Mouse (Mus musculus): ENCODE data around the gene Pard3.

Pard3 gene

DNA sequence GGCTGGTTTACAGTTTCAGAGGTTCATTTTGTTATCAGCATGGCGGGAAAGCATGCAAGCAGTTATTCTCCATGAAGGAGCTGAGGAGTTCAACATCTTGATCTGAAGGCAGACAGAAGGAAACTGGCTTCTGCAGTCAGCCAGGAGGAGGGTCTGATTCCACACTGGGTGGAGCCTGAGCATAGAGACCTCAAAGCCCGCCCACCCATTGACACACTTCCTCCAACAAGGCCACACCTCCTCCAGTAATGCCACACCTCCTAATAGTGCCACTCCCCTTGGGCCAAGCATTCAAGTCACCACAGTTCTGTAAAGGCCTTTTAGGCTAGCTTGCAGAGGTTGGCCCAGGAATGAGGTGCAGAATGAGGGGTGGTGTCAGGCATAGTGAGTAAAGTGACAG, 478.5 kb downstream of the Pard3 start:
- in situ Hi-C loops (cut with MboI, MseI) = loop anchor here (10.0 kb wide), 1 partner anchor 1357 kb away; no protein-coding TSS in a partner anchor

DNA sequence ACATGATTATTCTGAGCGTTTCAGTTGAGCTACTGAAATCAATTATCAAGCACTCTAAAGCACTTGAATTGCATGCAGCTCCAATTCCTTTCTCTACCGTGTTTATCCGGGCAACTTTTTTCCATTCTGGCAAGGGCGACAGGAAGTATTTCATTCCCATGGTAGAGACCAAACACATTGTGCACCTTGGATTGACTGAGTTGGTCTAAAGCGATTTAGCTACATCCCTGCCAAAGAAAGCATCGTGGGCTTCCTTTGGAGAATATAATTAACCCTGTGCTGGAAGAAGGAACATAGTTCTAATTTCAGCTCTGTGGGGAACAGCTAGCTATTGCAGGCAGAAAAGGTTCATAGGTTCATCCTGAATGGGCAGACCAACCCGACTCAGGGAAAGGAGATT, 480.0 kb downstream of the Pard3 start:
- in situ Hi-C loops (cut with MboI, MseI) = loop anchor here (10.0 kb wide), 1 partner anchor 1359 kb away; no protein-coding TSS in a partner anchor

DNA sequence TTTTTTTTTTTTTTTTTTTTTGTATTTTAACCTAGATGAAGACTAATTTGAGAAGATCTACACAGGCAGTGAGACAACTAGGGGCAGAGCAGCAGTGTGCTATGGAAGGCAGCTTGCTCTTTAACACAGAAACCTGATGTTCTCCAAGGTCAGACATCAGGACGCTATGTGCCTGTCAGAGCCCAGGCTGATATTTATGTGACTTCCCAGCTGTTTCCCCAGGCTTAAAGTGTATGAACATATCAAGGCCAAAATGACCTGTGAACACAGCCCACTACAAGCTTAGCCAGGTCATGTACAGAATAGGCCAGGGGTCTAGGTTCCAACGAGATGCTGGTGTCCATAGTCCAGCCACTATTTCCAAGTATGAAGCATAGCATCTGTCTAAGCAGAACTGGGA, 482.5 kb downstream of the Pard3 start:
- in situ Hi-C loops (cut with MboI, MseI) = loop anchor here (10.0 kb wide), 1 partner anchor 1361 kb away; no protein-coding TSS in a partner anchor

DNA sequence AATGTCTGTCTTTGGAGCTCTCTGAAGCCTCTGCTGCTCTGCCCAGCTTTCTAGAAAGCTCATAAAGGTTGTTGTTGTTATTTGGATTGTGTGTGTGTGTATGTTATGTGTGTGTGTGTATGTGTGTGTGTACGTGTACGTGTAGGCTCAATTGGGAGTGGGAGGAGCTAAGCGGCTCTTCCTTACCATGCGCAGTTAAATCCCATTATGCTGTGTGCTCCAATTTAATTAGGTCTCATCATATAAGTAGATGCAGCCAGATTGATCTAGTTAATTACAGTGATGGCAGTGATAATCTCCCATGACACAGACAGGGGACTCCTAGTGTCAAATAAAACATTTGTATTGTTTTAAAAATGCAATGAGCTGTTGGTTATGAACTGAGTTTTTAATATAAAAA, 487.2 kb downstream of the Pard3 start:
- in situ Hi-C loops (cut with MboI, MseI) = no loop called here

DNA sequence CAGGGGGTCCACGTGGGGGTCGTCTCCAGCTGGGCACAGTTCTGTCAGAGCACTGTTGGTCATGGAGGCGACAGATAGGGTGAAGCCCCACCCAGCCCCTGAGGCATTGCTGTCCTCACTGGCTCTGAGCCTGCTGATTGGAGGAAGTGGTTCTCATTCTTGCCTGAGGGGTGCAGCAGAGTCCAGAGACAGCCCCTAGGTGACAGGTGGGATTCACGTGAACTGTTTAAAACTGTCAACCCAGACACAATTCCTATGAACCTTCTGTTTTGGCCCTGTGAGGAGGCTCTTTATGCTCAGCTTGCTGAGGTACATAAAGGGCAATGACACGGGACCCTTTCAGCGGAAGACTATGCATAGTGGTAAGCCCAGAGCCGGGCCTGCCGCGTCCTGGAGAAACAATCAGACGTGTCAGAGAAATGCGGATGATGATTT, 488.5 kb downstream of the Pard3 start:
- in situ Hi-C loops (cut with MboI, MseI) = no loop called here

DNA sequence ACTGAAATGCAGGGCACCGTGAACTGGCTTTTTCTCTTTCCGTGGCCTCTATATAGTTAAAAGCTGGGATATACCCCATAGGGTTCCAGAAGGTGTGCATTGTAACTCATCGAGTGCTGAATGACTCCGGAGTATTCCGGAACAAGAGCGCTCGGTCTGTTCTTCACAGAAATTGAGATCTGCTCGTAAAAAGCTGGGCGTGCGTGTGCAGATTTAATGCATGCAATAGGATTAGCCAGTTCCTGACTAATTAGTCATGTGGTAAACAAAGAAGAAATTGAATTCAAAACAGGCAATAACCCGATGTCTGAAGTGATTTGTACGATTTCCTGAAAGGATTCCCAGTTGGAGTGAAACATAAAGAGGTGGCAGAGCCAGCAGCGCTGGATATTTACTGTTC, 489.1 kb downstream of the Pard3 start:
- in situ Hi-C loops (cut with MboI, MseI) = no loop called here

DNA sequence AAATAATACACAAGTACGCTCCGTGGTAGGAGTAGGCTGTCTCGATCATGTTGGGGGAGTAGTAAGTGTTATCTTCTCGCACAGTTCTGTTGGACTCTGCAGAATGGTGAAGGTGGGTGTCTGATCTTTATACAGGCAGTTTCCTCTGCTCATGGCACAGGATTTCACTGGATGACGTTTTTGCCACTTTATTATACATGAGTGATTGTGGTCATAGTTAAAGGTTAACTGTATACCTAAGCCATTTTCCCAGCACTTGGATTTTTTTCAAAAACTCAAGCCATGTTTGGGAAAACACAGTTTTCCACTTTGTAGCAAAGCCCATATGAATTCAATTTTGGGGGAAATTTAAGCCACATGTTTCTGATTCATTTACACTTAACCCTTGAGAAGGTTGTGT, 489.9 kb downstream of the Pard3 start:
- in situ Hi-C loops (cut with MboI, MseI) = no loop called here

DNA sequence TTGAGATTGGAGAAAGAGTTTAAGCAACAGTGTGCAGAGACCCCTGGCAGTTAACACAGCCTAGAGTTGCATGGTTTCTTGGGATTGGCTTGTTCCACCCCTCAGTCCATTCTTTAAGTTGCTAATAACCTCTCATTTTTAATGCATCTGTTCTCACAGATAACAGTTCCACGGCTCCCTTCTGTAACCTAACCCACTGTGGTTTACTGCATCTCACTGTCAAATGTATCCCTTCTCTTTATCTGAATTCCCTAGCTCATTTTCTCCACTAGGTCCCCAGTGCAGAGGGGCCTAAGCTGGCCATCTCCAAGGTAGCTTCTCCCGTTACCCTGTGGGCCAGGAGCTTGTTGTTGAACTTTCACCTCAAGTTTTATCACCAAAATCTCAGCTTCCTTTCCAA, 492.1 kb downstream of the Pard3 start:
- in situ Hi-C loops (cut with MboI, MseI) = no loop called here

DNA sequence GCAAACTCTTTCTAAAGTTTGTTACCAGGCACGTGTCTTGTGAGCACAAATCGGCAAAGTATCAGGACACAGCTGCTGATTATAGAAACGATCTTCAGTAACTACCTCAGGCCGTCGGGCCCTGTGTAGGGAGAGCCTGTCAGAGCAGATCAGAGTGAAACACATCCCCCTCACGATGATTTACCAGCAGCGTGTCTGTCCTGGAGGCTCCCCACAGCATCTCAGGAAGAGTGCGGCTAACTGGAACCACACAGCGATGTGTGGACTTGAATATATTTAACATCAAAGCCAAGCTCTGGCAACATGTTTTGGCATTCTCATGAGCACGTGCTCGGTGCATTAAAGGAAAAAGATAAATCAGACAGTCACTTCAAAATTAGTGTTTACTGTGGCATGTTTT, 493.3 kb downstream of the Pard3 start:
- in situ Hi-C loops (cut with MboI, MseI) = no loop called here

DNA sequence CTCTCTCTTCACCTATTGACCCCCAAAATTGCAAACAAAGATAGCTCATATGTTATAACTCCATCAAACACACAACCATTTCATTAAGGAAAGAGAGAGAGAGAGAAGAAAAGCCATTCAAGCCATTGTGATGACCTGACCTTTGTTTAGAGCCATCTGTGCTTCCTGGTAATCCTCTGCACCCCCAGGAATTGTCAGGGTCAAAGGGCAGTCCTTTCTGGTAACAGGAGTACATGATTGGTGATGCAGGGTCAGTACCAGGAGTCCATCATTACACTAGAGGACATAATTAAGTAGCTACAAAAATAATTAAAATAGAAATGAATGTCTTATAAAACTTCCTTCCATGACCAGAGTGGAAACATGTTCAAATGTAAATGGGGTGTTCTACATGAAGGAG, 493.9 kb downstream of the Pard3 start:
- in situ Hi-C loops (cut with MboI, MseI) = no loop called here

DNA sequence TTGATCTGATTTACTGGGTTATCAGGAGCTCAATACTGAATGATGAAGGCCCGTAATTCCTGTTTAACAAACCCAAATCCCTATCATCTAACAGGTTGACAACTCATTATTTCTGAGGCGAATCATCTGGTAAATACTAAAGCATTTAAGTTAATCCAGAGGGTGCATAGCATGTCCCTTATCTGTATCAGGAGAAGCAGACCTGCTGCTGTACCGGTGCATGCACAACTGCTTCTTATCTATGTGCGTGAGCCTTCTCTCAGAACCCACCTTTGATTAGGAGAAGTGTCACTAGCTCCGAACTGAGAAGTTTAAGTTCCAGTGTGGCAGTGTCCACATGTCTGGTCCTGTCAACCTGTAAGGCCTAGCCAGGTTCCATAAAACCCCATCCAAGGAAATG, 499.9 kb downstream of the Pard3 start:
- in situ Hi-C loops (cut with MboI, MseI) = no loop called here

DNA sequence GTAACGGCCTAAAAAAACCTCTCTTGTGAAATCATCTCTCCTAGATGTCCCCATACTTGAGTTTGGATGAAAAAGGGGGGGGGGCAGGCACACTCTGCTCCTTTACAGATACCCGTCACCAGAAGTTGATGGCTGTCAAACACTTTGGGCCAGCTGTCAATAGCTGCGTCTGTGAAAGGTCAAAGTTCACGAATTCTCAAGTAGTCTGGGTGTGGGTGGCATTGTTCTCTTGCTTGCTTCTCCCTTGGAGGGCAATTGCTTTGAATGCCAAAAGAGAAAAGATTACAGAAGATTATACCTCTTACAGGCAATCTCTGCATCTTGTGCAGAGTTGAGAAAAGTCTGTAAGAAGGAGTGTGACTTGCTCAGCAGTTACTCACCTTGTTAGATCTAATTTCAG, 500.7 kb downstream of the Pard3 start:
- in situ Hi-C loops (cut with MboI, MseI) = no loop called here

DNA sequence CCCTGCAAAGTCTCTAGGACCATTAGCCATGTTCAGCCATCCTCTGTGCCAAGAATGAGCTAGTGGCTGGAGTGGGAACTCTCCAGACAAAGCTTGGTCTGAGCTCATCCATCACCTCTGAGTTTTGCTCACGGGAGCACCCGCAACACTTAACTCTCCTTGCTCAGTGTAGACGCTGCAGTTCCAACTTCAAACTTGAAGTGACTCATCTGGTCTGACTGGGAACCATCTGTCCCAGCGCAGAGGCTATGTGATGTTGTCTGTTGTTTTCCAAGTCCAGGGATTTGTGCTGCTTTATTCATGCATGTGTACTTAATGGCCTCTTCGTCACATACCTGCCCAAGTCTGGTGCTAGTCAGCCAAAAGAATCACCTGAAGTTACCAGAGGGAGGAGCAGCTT, 505.5 kb downstream of the Pard3 start:
- in situ Hi-C loops (cut with MboI, MseI) = no loop called here

DNA sequence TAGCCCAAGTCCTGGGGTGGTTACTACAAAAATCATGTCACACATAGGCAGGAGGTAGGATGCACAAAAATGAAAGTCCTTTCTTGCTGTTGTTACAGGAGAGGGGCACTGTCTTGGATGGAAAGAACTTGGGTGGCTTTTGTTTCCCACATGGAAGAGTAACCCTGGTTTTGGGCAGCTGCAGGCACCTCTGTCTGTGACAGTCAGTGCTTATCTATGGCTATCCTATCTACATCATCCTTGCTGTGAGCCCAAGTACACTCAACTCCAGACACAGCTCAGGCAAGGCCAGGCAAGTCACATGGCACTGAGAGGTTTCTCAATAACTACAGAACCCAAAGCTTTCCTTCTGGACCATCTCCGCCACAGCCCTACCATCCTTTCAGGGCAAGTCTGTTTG, 506.8 kb downstream of the Pard3 start:
- in situ Hi-C loops (cut with MboI, MseI) = no loop called here

DNA sequence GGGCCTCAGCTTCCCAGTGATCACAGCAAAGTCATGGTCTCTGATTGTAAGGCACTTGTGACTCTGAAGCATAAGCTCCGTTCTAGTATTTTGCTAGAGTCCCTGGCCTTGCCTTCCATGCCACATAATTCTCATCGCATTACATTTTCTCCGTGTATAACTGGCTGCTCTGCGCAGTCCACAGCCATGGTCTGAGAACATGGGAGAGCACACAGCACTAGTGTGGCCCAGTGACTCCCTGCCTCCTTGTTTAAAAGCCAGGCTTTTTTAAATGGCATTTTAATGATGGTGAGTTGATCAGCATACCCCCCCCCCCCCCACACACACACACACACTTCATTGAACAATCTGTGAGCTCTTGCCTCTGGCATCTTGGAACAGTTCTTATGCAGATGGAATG, 508.8 kb downstream of the Pard3 start:
- in situ Hi-C loops (cut with MboI, MseI) = no loop called here

DNA sequence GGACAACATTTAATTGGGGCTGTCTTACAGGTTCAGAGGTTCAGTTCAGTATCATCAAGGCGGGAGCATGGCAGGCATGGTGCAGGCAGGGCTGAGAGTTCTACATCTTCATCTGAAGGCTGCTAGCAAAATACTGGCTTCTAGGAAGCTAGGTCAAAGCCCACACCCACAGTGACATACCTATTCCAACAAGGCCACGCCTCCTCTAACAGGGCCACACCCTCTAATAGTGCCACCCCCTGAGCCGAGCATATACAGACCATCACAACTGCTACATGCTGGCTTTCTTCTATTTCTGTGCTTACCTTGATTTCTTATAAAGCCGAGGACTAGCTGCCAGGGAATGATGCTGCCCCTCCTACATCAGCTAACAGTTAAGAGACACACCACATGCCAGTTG, 513.0 kb downstream of the Pard3 start:
- in situ Hi-C loops (cut with MboI, MseI) = no loop called here

DNA sequence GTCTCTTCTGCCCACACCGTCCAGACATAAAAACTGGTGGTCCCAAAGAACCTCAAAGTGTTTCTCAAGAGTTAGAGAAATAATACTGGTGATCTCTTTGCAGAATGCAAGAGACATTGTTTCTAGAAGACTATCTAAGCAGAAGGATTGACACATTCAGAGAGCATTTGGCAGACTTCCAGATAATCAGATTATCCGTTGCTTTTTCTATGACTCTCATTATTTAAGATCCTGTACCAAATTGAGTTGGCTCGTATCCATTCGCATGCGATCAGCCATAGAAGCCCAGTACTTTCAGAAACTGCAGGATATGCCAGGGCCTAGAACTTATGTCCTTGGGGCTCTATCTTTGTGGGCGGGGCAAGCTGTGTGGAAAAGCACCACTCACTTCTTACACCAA, 514.0 kb downstream of the Pard3 start:
- in situ Hi-C loops (cut with MboI, MseI) = no loop called here

DNA sequence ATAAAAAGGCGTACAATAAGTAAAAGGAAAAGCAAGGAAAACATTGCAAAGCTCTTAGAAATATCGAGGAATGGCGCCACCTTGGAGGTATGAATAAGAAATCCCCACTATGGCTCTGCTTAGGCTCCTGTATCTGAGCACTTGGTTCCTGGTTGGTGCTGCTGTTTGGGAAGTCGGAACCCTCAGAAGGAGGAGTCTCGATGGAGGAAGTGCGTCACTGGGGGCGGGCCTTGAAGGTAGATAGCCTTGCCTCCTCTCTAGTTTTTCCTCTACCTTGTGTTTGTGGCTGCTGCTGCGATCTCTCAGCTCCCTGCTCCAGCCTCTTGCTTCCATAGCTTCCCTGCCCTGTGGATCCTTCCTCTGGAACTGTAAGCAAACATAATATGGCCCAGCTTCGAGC, 515.7 kb downstream of the Pard3 start:
- in situ Hi-C loops (cut with MboI, MseI) = no loop called here

DNA sequence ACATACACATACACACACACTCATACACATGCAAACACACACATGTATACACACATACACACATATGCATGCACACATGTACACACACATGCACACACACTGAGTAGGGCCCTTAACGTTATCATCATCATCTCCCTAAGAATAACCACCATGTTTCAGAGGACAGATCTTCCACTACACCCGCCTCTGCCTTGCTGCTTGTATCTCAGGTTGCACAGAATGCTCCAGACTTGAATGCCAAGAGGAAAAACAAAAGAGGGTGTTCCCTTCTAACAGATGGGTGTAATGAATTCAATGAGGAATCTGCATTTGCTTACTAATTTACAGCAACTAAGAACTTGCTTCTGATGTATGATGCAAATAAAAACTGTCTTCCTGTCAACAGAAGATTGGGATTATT, 519.7 kb downstream of the Pard3 start:
- in situ Hi-C loops (cut with MboI, MseI) = loop anchor here (10.0 kb wide), 1 partner anchor 249 kb away; no protein-coding TSS in a partner anchor

DNA sequence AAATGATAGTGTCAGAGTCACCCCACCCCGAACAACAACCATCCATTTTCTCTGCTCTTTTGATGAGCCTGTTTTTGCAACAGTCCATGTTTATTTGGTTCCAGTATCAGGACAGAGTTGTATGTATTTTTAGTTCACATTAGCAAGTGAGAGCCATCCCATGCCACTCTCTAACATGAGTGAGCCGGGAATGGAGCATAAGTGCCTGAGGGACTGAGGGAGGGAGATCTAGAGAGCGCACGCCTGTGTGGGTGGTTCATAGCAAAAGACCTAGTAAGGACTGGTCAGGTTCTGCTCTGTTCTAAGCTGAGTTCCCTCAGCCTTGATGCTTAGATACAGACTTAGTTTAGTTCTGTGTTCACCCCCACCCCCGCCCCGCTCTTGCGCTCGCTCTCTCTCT, 521.9 kb downstream of the Pard3 start:
- in situ Hi-C loops (cut with MboI, MseI) = loop anchor here (10.0 kb wide), 1 partner anchor 251 kb away; no protein-coding TSS in a partner anchor

DNA sequence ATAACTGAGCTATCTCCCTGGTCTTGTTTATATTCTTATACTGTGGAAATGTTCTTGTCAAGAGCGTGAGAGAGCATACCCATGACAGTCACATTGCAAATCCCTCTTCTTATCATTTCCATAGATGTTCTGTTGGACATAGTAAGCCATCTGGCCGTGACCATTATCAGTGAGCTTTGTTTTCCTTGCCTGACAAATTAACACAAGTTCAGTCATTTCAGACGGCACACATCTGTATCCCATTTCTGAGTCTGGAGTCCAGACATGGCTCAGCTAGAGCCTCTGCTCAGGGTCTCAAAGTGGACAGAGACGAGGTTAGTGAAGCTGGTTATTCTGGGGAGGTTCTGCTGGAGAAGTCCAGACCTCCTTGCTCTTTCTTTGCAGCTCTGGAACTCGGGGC, 523.0 kb downstream of the Pard3 start:
- in situ Hi-C loops (cut with MboI, MseI) = loop anchor here (10.0 kb wide), 1 partner anchor 252 kb away; no protein-coding TSS in a partner anchor

DNA sequence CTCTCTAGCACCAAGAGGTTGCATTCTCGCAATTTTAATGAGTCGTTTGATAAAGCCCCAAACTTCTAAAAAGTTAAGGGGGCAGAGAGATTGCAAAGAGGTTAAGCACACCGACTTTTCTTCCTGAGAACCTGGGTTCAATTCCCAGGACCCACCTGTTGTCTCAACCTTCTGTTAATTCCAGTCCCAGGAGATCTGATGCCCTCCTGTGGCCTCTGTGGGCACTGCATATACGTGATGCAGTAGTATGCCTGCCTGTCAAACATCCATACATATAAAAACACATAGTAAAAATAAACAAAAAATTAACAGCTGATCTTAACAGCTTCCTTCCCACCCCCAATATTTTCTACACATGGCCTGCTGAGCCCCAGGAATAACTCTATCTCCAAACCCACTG, 524.6 kb downstream of the Pard3 start:
- in situ Hi-C loops (cut with MboI, MseI) = loop anchor here (10.0 kb wide), 1 partner anchor 254 kb away; no protein-coding TSS in a partner anchor

DNA sequence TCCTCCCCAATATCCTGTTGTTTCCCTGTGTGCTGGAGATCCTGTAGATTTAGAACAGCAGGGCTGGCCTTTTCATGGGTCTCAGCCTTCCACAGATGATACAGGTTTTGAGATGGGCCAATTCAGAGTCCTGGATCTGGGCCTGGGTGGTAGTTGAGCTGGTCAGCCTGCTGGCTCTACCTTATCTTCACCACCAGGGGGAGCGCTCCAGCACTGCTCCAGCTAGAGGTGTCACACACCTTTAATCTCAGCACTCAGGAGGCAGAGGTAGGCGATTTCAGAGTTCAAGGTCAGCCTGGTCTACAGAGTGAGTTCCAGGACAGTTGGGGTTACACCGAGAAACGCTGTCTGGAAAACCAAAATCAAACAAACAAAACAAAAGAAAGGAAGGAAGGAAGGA, 525.6 kb downstream of the Pard3 start:
- in situ Hi-C loops (cut with MboI, MseI) = loop anchor here (10.0 kb wide), 1 partner anchor 254 kb away; no protein-coding TSS in a partner anchor

DNA sequence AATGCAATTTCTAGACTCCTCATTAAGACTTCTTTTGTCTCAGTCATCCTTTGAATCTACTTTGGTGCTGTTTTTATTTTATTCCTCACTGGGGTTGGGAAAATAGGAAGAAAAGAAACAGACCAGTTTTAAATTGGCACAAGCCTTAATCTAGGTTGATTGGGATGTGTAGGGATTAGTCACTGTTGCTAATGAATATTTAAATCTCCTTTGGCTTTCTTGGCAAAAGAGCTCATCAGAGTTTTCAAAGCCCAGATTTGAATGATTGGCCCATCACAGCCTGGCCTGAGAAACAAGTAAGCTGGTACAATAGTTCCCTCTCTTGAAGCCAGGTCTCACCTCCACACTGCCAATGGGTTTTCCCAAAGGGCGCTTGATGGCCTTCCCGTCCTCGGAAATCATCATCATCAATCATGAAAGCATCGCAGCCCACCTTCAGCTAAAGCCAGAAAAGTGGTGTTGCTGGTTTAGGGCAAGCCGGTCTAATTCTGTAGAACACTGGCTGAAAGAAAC, 527.0 kb downstream of the Pard3 start:
- in situ Hi-C loops (cut with MboI, MseI) = loop anchor here (10.0 kb wide), 1 partner anchor 774 kb away; no protein-coding TSS in a partner anchor
